ENCODE assay signal across 12 mouse cellular contexts in the genomic region with DNA sequence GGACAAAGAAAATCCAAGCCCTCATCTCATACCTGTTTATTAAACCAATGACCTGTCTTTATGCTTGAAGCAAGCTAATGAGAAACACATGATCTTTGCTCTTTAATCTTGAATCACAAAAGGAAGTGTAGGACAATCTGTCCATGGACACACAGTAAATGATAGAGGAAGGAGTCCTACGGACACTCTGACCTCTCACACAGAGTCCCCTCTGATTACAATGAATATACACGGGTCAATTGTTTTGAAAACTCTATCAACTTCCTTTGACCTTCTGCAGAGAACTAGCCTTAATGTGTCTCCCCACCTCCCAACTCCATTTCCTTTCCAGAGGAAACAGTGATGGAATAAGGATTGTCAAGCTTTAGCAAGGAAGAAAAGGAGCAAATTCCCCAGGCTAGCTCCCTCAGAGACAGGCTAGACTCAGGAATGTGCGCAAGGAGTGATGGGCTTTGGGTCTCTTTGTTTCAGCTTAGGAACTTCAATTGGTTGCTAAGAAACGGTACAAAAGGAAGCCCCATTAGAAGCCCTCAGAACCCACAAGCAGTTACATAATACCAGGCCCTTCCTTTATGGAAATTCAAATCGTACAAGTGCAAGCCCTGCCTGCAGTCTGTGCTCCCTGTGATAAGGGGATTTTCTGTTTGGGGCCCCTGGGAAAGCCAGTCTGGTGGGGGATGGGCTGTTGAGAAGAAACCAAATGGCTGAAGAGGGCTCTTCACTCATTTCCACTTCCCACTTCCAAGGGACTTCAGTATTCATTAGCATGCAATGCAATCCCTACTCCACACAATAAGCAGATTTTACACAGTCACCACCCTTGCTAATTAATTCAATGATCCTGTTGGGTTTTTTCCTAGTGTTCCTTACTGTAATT.
DNase-seq lines count a peak whose midpoint lies in the region; ATAC-seq and TF ChIP-seq lines count a peak whose summit lies in the region.
"Had no signal": no experiment of that assay in that cellular context is flagged by ENCODE, and none has a peak within 500 bp of the region (broad histone marks: within the 10 kb centered on the region; RNA-seq: fewer than 3 reads in every experiment).

No protein-coding gene starts in this region.

- H3K9me3 ChIP-seq in lung, embryonic 14.5 days (ENCODE audit: low read depth, low read length), result no peaks in the 10 kb centered on the region
- no peaks in the 10 kb centered on the region for H3K9me3 ChIP-seq in forebrain, embryonic 12.5 days
- no peaks in the 10 kb centered on the region for H3K9me3 ChIP-seq in liver, embryonic 13.5 days (replicated peaks)
- H3K9me3 ChIP-seq: embryonic facial prominence, embryonic 15.5 days; limb, embryonic 13.5 days had no signal

- no peaks in the 10 kb centered on the region for H3K27me3 ChIP-seq in lung, embryonic 14.5 days (ENCODE audit: insufficient read depth, low read length)
- H3K27me3 ChIP-seq in forebrain, embryonic 12.5 days, result no peaks in the 10 kb centered on the region
- no peaks in the 10 kb centered on the region for H3K27me3 ChIP-seq in liver, embryonic 13.5 days
- H3K27me3 ChIP-seq: embryonic facial prominence, embryonic 15.5 days; limb, embryonic 13.5 days had no signal

- H3K27ac ChIP-seq in lung, embryonic 14.5 days (ENCODE audit: low read depth), result no peak overlapping the region
- H3K27ac ChIP-seq in forebrain, embryonic 12.5 days, result peak overlapping the region; percentile 85
- no peak overlapping the region for H3K27ac ChIP-seq in liver, embryonic 13.5 days
- H3K27ac ChIP-seq: embryonic facial prominence, embryonic 15.5 days; limb, embryonic 13.5 days had no signal

- peak; percentile 5 for DNase-seq in lung, embryonic 14.5 days
- no peak for DNase-seq in lung, postnatal 14 days
- peak; percentile 11 for DNase-seq in liver, embryonic 13.5 days
- DNase-seq in retina, embryonic 14.5 days (ENCODE audit: low spot score), result peak; percentile 76
- no peak for DNase-seq in kidney, adult 11 months
- DNase-seq in heart, postnatal 4 days, result no peak
- no peak for DNase-seq in adrenal gland, adult 8-10 months
- DNase-seq: adrenal gland, postnatal 14 days; kidney, postnatal 10 days had no signal

- H3K36me3 ChIP-seq in lung, embryonic 14.5 days (ENCODE audit: insufficient read depth), result no peaks in the 10 kb centered on the region
- no peaks in the 10 kb centered on the region for H3K36me3 ChIP-seq in forebrain, embryonic 12.5 days (replicated peaks)
- H3K36me3 ChIP-seq in liver, embryonic 13.5 days, result no peaks in the 10 kb centered on the region
- H3K36me3 ChIP-seq: embryonic facial prominence, embryonic 15.5 days; limb, embryonic 13.5 days had no signal

- no peak overlapping the region for H3K4me3 ChIP-seq in lung, embryonic 14.5 days (ENCODE audit: low read depth, low read length)
- H3K4me3 ChIP-seq in forebrain, embryonic 12.5 days (replicated peaks), result no peak overlapping the region
- no peak overlapping the region for H3K4me3 ChIP-seq in liver, embryonic 13.5 days (replicated peaks)
- H3K4me3 ChIP-seq: embryonic facial prominence, embryonic 15.5 days; limb, embryonic 13.5 days had no signal

- no peak overlapping the region for H3K9ac ChIP-seq in lung, embryonic 14.5 days
- H3K9ac ChIP-seq in forebrain, embryonic 12.5 days, result no peak overlapping the region
- no peak overlapping the region for H3K9ac ChIP-seq in liver, embryonic 13.5 days
- H3K9ac ChIP-seq: embryonic facial prominence, embryonic 15.5 days; limb, embryonic 13.5 days had no signal

- no peak overlapping the region for H3K4me2 ChIP-seq in lung, embryonic 14.5 days
- no peak overlapping the region for H3K4me2 ChIP-seq in forebrain, embryonic 12.5 days
- H3K4me2 ChIP-seq in liver, embryonic 13.5 days, result no peak overlapping the region
- H3K4me2 ChIP-seq: embryonic facial prominence, embryonic 15.5 days; limb, embryonic 13.5 days had no signal

- H3K4me1 ChIP-seq in lung, embryonic 14.5 days (ENCODE audit: insufficient read depth), result no peaks in the 10 kb centered on the region
- peaks cover 26% of the 10 kb centered on the region for H3K4me1 ChIP-seq in forebrain, embryonic 12.5 days
- H3K4me1 ChIP-seq in liver, embryonic 13.5 days (replicated peaks), result peaks cover 10% of the 10 kb centered on the region
- H3K4me1 ChIP-seq: embryonic facial prominence, embryonic 15.5 days; limb, embryonic 13.5 days had no signal

- TF ChIP-seq CTCF in lung, embryonic 14.5 days (IDR thresholded peaks at IDR 0.05; ENCODE audit: low read depth), result no peak

- no peak; the same call in 1 of the 2 replicates for ATAC-seq in lung, embryonic 14.5 days (ENCODE audit: insufficient read depth)
- ATAC-seq in forebrain, embryonic 12.5 days (ENCODE audit: low FRiP score), result peak; percentile 93
- ATAC-seq in liver, embryonic 13.5 days (ENCODE audit: low read depth), result peak; percentile 62

- WGBS in lung, embryonic 14.5 days, result 21% methylated on average over 5 of the region's 5 CpGs
- WGBS in forebrain, embryonic 12.5 days, result 6% methylated on average over 5 of the region's 5 CpGs
- 8% methylated on average over 5 of the region's 5 CpGs for WGBS in liver, embryonic 13.5 days (ENCODE audit: insufficient replicate concordance)

Comparison
In these comparisons a context has a peak if more than half of its experiments do, and no peak if none do; other contexts are left out.
1. DNase-seq: peak in lung, embryonic 14.5 days (single experiment), liver, embryonic 13.5 days (single experiment) and retina, embryonic 14.5 days (single experiment); none in lung, postnatal 14 days (single experiment), kidney, adult 11 months (single experiment), heart, postnatal 4 days (single experiment) and adrenal gland, adult 8-10 months (single experiment).